Mouse (Mus musculus) kidney, embryonic 16.5 days (tissue): ENCODE results near the gene Rab6b. TPM values are rescaled to one million over a fixed set of nuclear protein-coding genes. Genes with fewer than 3 reads are reported as not detected.
A peak's percentile ranks its signal among the peaks of the same experiment; 100 is the strongest.

Experiments used
- ATAC-seq: fragments of 200-750 bp; cut with Nextera tagmentation; 2 replicates; pipeline ENCODE4 v1.8.0; 2017; ENCODE audit warnings: moderate TSS enrichment; ENCODE audit not compliant: low FRiP score, low TSS enrichment
- H3K27ac ChIP-seq: fragments of 300-500 bp; sonication (generic); 2 replicates; pipeline ENCODE4 v1.5.1; 2014; ENCODE audit warnings: low read length
- H3K27me3 ChIP-seq: fragments of 300-500 bp; sonication (generic); 2 replicates; pipeline ENCODE4 v1.6.1; 2014; ENCODE audit warnings: low read length, control low read depth, mixed read lengths; ENCODE audit not compliant: insufficient read depth
- H3K36me3 ChIP-seq: fragments of 300-500 bp; sonication (generic); 2 replicates; pipeline ENCODE4 v1.6.1; 2014; ENCODE audit warnings: low read length, control low read depth, mixed read lengths; ENCODE audit not compliant: insufficient read depth
- H3K4me1 ChIP-seq: fragments of 300-500 bp; sonication (generic); 2 replicates; pipeline ENCODE4 v1.6.1; 2014; ENCODE audit warnings: low read length, control low read depth, mixed read lengths; ENCODE audit not compliant: insufficient read depth
- H3K4me2 ChIP-seq: fragments of 300-500 bp; sonication (generic); replicated peaks from 2 replicates; pipeline ENCODE4 v1.6.1; 2014; ENCODE audit warnings: low read depth, low read length
- H3K4me3 ChIP-seq: fragments of 300-500 bp; sonication (generic); 2 replicates; pipeline ENCODE4 v1.5.1; 2014; ENCODE audit warnings: mild to moderate bottlenecking, low read length
- H3K9ac ChIP-seq: fragments of 300-500 bp; sonication (generic); replicated peaks from 2 replicates; pipeline ENCODE4 v1.6.1; 2014; ENCODE audit warnings: low read length
- H3K9me3 ChIP-seq: fragments of 300-500 bp; sonication (generic); 2 replicates; pipeline ENCODE4 v1.6.1; 2016; ENCODE audit warnings: low read length, control low read depth
- WGBS: fragments of 180-500 bp; shearing (Covaris S2); extraction: QIAGEN DNeasy Blood & Tissue Kit; methylation state at CpG from one replicate; pipeline ENCODE4 v1.1.7; 2014; 5-methylcytosine and 5-hydroxymethylcytosine counted together
- polyA plus RNA-seq: library from polyadenylated mRNA; unstranded; fragments of >200 nt; fragmentation: Nextera tagmentation; extraction: Ambion mirVana; gene quantifications from 2 replicates; pipeline ENCODE4 v1.2.1, GENCODE M21; 2015

The Rab6b gene
- polyA plus RNA-seq, 1 experiment from 2014 or later = 5.2 TPM

DNA sequence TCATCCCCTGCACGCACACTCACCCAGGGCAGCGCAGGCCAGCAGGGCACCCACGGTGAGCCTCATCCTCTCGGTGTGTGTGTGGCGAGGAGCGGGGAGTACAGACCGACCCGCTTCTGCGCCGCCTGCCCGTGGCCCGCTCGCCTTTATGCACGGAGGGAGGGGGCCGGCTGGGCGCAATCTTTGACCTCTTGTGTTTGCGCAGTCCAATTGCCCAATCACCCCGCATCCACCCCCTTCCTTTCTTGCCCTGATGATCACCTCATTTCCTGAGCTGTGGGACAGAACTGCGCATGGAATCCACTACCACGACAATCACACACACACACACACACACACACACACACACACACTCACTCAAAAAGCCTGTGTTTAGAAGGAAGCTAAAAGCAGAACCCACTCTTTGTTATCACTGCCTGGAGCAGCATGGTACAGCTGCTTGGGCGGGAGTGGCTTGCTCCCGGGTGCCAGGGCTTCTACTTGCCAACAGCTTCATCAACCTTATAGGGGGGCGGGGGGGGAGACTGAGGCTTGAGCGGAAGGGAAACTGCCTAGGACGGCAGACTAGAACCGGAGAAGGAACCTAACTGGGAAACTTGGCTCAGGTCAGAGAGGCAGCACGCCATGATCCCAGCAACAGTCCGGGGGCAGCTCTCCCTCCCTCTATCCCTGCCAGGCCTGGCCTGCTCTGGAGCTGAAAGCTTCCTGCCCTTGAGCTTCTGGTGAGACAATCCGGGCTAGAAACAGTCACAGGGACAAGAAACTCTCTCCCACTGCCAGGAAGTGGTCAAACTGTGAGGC lies 118.8 kb downstream of the Rab6b start, which contains the start of the genes Gm20425 and Trf:
TSS of gene Gm20425 (minus strand) at position 157 of the 801 bp plus-strand sequence.
TSS of gene Trf (minus strand) at position 294 of the 801 bp plus-strand sequence.
- peak within 1 kb of the TSS; percentile 48 for H3K9ac ChIP-seq
- H3K9me3 ChIP-seq = no peaks in the 10 kb centered on the region
- H3K27ac ChIP-seq = 0 out of 2 replicates have a peak within 1 kb of the TSS, but pooled peaks have one; percentile 28
- H3K4me2 ChIP-seq = peak within 1 kb of the TSS; percentile 41
- 43% methylated on average over 28 of the region's 29 CpGs for WGBS
- no peak for ATAC-seq
- H3K4me3 ChIP-seq = peak within 1 kb of the TSS; percentile 4; the same call in 1 of the 2 replicates
- 0 out of 2 replicates have a peak, but pooled peaks cover 5% of the 10 kb centered on the region for H3K4me1 ChIP-seq
- no peaks in the 10 kb centered on the region for H3K27me3 ChIP-seq
- H3K36me3 ChIP-seq = no peaks in the 10 kb centered on the region

DNA sequence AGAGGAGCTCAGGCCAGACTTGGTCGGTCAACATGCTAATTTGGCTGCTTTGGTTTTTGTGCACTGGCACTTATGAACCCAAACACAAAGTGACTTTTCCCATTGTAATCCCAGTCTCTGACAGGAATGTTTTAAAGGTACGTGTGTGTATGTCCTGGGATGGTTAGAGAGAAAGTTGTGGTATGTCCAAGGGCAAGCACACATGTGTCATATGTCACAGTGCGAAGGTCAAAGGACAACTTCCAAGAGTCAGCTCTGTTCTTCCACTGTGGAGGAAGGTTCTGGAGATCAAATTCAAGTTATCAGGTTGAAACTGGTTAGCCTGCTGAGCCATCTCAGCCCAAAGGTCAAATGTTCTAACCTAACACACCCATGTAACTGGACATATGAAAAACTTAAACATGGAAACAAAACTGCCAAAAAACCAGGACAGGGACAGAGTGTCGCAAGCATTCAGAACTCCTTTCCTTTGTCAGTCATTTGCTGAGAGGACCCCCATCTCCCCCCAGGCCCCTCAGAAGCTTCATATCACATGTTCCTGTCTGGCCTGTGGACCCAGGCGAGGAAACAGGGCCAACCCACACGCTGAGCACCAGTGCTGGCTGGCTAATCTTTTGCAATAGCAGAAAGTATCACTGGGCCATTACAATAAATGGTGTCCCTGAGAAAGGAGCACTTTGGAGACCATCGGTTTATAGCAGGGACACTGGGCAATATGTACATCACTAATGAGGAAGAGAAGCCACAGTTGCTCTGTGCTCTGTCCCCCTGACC lies 120.8 kb downstream of the Rab6b start:
- Histone ChIP-seq H3K4me1 (0 out of 2 replicates have a peak, but pooled peaks cover 5% of the 10 kb centered on the region), H3K4me2 (no peak overlapping the region), H3K27ac (no peak overlapping the region), H3K27me3 (no peaks in the 10 kb centered on the region), H3K4me3 (no peak overlapping the region), H3K9ac (no peak overlapping the region), H3K9me3 (no peaks in the 10 kb centered on the region), H3K36me3 (no peaks in the 10 kb centered on the region)
- no peak for ATAC-seq
- 87% methylated on average over 7 of the region's 7 CpGs for WGBS

- Histone ChIP-seq H3K27ac (no peak overlapping the region), H3K27me3 (no peaks in the 10 kb centered on the region), H3K36me3 (no peaks in the 10 kb centered on the region), H3K4me1 (0 out of 2 replicates have a peak, but pooled peaks cover 5% of the 10 kb centered on the region), H3K4me2 (no peak overlapping the region), H3K9me3 (no peaks in the 10 kb centered on the region), H3K4me3 (no peak overlapping the region), H3K9ac (no peak overlapping the region)
- 53% methylated on average over 7 of the region's 7 CpGs for WGBS
- no peak for ATAC-seq
Measured at GRCm38 (mm10) chr9:103233006-103233395, 121.4 kb downstream of the Rab6b start.

- Histone ChIP-seq H3K9ac (no peak overlapping the region), H3K36me3 (no peaks in the 10 kb centered on the region), H3K4me1 (0 out of 2 replicates have a peak, but pooled peaks cover 5% of the 10 kb centered on the region), H3K9me3 (no peaks in the 10 kb centered on the region), H3K4me2 (no peak overlapping the region), H3K27ac (no peak overlapping the region), H3K4me3 (no peak overlapping the region), H3K27me3 (no peaks in the 10 kb centered on the region)
- no peak for ATAC-seq
- 79% methylated on average over 7 of the region's 7 CpGs for WGBS
Measured at GRCm38 (mm10) chr9:103234059-103234458, 122.5 kb downstream of the Rab6b start.

DNA sequence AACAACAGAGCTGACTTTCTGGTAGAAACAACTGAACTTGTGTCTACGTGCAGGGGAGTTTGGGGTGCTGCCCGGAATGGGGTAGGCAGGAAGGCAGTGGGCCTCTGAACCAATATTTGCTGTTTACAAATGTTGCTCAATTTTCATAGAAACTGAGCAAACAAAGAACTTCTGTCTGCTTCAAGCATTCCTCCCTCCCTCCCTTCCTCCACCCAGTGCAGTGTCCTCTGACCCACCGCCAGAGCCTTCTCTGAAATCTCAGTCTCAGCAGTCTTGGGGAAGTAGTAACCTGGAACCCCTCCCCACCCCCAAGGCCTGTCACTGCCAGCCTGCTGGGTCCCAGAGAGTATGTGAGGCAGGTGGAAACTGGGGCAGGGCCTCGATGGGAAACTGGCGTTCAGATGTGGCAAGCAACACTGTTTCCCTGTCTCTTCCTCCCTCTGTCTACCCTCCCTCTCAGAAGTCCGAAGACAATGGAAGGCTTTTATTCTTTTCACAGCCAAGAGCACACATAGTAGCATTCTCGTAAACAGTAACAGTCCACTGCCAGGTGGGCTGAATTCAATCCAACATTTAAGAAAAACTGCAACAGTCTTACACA lies 123.1 kb downstream of the Rab6b start:
- H3K27me3 ChIP-seq = no peaks in the 10 kb centered on the region
- H3K27ac ChIP-seq = no peak overlapping the region
- H3K9ac ChIP-seq = no peak overlapping the region
- ATAC-seq = no peak
- H3K4me1 ChIP-seq = 0 out of 2 replicates have a peak, but pooled peaks cover 5% of the 10 kb centered on the region
- no peaks in the 10 kb centered on the region for H3K9me3 ChIP-seq
- H3K4me3 ChIP-seq = no peak overlapping the region
- 70% methylated on average over 7 of the region's 7 CpGs for WGBS
- H3K4me2 ChIP-seq = no peak overlapping the region
- H3K36me3 ChIP-seq = no peaks in the 10 kb centered on the region

Other genes with a start within 250 kb of the Rab6b start
- 7.7 and 8.2 TPM in 2 replicates for gene Slco2a1, start 123.1 kb upstream of the Rab6b start, polyA plus RNA-seq
- 71.6 and 76.4 TPM in 2 replicates for gene Srprb, start 90.3 kb downstream of the Rab6b start, polyA plus RNA-seq
- 0.45 TPM in 1 of 2 replicates, not detected in the other for gene Gm20425, start 118.5 kb downstream of the Rab6b start, polyA plus RNA-seq
- gene Trf, start 118.7 kb downstream of the Rab6b start, polyA plus RNA-seq = 52.0 and 65.5 TPM in 2 replicates
- gene 1300017J02Rik, start 193.3 kb downstream of the Rab6b start, polyA plus RNA-seq = 1.6 and 1.7 TPM in 2 replicates
- gene Topbp1, start 193.4 kb downstream of the Rab6b start, polyA plus RNA-seq = 57.3 and 60.4 TPM in 2 replicates